Mouse (Mus musculus) megakaryocyte, embryonic 14.5 days (primary cell): ENCODE data around the gene Ankrd11.

Source experiments
- FLI1 ChIP-seq: IDR thresholded peaks from 2 replicates; pipeline ENCODE4 v1.6.1; 2012; ENCODE audit warnings: low read length, inconsistent platforms, mixed read lengths
- GATA1 ChIP-seq: IDR thresholded peaks from 3 replicates; pipeline ENCODE4 v1.6.1; 2012; ENCODE audit warnings: mixed read lengths, low read length, inconsistent platforms, borderline replicate concordance

DNA sequence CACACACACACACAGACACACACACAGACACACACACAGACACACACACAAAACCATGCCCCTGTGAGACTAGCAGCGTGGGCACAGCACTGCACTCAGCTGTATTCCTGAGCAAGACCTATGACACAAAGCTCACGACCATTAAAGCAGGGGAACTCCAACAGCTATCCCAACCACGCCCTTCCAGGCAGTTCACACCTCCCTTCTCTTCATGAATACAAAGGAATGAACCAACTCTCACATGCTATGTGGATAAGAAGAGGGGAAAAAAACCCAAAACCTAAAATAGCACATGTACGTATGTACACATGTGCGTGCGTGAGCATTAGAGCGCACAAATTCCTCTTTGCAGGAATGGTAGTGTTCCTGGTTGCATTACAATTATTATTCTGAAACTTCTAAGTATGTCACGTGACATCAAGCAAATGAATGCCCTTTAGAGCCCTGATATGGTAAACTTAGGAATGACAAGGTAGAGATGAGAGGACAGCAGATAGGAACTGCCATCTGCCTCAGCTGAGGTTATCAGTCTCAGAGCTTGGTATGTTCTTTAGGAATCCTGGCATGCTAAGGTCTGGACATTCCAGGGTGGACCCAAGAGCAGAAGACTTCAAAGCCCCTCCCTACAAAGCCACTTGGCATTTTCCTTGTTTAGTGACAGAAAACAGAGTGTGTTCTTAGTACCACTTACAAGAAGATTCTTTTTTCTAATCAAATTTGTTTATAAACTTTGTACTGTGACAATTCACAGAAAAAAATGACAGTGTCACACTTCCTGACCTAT is 115.9 kb downstream of the Ankrd11 start:
- TF ChIP-seq GATA1 (no peak), FLI1 (no peak)
